Mouse (Mus musculus): ENCODE measurements around the gene Bach2. TPM values are rescaled to one million over a fixed set of nuclear protein-coding genes. Genes with fewer than 3 reads are reported as not detected.

The Bach2 gene
- polyA plus RNA-seq, 1 experiment from 2014 or later: 8.8 TPM

DNA sequence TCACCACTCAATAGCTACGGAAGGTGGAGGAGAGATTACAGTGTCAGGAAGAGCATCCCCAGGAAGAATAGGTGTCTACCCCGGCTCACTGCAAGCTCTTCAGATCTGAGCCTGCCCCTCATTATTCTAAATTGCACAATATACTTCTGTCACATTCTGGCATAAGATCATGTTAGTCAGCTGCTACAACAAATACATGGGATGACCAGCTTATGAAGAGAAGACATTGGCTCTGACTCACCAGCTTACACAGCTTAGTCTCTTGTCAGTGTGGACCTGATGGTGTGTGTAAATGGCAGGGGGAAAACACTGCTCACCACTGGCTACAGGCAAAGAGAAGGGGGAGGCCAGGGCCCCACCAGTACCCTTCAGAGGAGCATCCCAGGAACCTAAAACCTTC is 127.6 kb downstream of the Bach2 start:
- 58% methylated on average over 2 of the region's 2 CpGs for WGBS
- no peaks in the 10 kb centered on the region for H3K27me3 ChIP-seq (ENCODE audit: insufficient read depth, poor library complexity, severe bottlenecking)
- H3K9me3 ChIP-seq: no peaks in the 10 kb centered on the region
- no peak overlapping the region for H3K4me3 ChIP-seq
- no peaks in the 10 kb centered on the region for H3K36me3 ChIP-seq
- no peak for DNase-seq (ENCODE audit: low spot score)
- peak overlapping the region; percentile 67 for H3K27ac ChIP-seq
- H3K4me1 ChIP-seq: peaks cover 86% of the 10 kb centered on the region

DNA sequence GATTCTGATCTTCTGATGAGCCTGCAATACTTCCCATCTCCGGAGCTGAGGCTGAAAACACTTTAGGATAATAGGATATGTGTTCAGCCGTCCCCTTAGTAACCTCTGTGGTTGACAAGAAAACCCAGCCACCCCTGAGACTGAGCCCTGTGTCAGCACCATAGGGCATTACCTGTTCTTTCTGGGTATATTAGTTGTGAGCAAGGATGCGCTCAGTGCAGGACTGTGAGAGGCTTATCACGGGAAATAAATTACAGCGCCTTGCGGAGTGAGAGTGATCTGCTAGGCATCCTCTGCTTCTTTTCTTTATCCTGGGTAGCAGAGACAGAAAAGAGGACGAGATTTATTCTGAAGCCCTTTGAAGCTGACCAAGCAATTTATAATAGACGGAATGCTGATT is 129.7 kb downstream of the Bach2 start:
- Histone ChIP-seq H3K4me1 (peaks cover 86% of the 10 kb centered on the region), H3K9me3 (no peaks in the 10 kb centered on the region), H3K36me3 (no peaks in the 10 kb centered on the region), H3K27ac (0 out of 2 replicates have a peak overlapping the region, but pooled peaks have one; percentile 49), H3K4me3 (no peak overlapping the region), H3K27me3 (ENCODE audit: insufficient read depth, poor library complexity, severe bottlenecking) (no peaks in the 10 kb centered on the region)
- peak; percentile 63 for DNase-seq (ENCODE audit: low spot score)
- WGBS: 51% methylated on average over 8 of the region's 8 CpGs

- no peaks in the 10 kb centered on the region for H3K9me3 ChIP-seq
- DNase-seq (ENCODE audit: low spot score): peak; percentile 79
- H3K4me3 ChIP-seq: 0 out of 2 replicates have a peak overlapping the region, but pooled peaks have one; percentile 8
- H3K4me1 ChIP-seq: peaks cover 89% of the 10 kb centered on the region
- no peaks in the 10 kb centered on the region for H3K36me3 ChIP-seq
- no peaks in the 10 kb centered on the region for H3K27me3 ChIP-seq (ENCODE audit: insufficient read depth, poor library complexity, severe bottlenecking)
- WGBS: 26% methylated on average over 7 of the region's 7 CpGs
- peak overlapping the region; percentile 59 for H3K27ac ChIP-seq
These were observed 134.5 kb downstream of the Bach2 start for GRCm38 (mm10) chr4:32373085-32373484.

DNA sequence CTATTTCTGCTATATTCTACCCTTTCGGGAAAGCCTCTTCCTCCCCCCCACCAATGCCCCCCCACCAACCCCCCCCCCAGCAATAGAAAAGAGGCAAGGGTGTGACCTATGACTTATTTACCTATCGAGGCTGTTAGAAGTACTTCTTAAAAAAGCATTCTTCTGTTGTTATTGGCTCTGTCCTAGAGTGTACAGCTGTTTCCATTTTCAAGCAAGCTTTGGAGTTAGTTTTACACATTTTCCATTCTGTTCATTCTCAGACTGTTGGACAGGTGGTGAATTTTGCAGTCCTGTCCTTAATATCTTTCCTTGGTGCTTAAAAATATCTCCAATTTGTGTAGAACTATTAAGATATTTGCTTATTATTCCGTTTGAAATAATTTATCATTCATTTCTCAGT is 134.9 kb downstream of the Bach2 start:
- DNase-seq (ENCODE audit: low spot score): no peak
- WGBS: 56% methylated on average over 3 of the region's 3 CpGs
- Histone ChIP-seq H3K9me3 (no peaks in the 10 kb centered on the region), H3K27me3 (ENCODE audit: insufficient read depth, poor library complexity, severe bottlenecking) (no peaks in the 10 kb centered on the region), H3K36me3 (no peaks in the 10 kb centered on the region), H3K27ac (peak overlapping the region; percentile 59), H3K4me3 (no peak overlapping the region), H3K4me1 (peaks cover 84% of the 10 kb centered on the region)

DNA sequence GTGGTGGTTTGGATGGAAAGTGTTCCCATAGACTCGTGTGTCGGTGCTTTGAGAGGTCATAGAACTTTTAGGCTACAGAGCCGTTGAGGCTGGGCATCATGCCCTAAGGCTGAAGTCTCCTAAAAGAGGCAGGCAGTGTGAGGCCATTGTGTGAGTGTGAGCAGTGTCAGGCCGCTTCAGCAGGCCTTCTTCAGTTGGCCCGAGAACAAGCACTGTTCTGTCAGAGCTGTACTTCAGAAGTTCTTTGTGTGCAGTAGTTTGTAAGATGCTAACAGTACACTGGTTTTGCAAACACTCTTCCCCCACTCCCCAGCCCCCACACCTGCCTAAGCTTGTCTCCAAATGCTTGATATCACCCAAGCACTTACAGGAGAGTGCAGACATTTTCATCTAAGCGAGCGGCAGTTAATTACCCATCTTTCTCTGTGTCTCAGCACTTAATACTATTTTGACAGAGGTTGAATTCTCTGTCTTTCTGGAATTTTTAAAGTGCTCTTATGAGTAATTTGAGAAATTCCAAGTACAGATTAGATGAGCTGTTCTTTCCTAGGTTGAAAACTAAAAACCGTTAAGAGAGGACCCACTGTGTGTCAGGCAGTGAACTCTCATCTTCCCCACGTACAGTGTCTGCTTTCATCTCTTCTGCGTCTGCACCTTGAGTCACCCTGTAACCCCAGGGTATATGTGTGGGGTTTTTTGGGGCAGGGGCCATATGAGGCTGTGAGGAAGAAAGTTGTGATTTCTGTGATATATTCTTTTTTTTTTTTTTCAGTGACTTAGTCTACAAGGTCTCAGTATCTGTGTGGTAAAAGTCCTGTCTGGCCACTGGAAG is 136.4 kb downstream of the Bach2 start:
- Histone ChIP-seq H3K27me3 (ENCODE audit: insufficient read depth, poor library complexity, severe bottlenecking) (no peaks in the 10 kb centered on the region), H3K27ac (peak overlapping the region; percentile 32; the same call in 1 of the 2 replicates), H3K36me3 (no peaks in the 10 kb centered on the region), H3K9me3 (no peaks in the 10 kb centered on the region), H3K4me3 (no peak overlapping the region), H3K4me1 (peaks cover 70% of the 10 kb centered on the region)
- WGBS: 64% methylated on average over 10 of the region's 10 CpGs
- no peak for DNase-seq (ENCODE audit: low spot score)

- 68% methylated on average over 16 of the region's 16 CpGs for WGBS
- Histone ChIP-seq H3K4me3 (no peak overlapping the region), H3K27me3 (ENCODE audit: insufficient read depth, poor library complexity, severe bottlenecking) (no peaks in the 10 kb centered on the region), H3K36me3 (no peaks in the 10 kb centered on the region), H3K4me1 (peaks cover 60% of the 10 kb centered on the region), H3K27ac (peak overlapping the region; percentile 75), H3K9me3 (no peaks in the 10 kb centered on the region)
- DNase-seq (ENCODE audit: low spot score): peak; percentile 67
These were observed 137.3 kb downstream of the Bach2 start for GRCm38 (mm10) chr4:32375721-32376526.

GRCm38 (mm10) chr4:32376527-32376948 is 137.9 kb downstream of the Bach2 start:
- Histone ChIP-seq H3K4me3 (no peak overlapping the region), H3K27me3 (ENCODE audit: insufficient read depth, poor library complexity, severe bottlenecking) (no peaks in the 10 kb centered on the region), H3K9me3 (no peaks in the 10 kb centered on the region), H3K27ac (peak overlapping the region; percentile 75), H3K4me1 (peaks cover 57% of the 10 kb centered on the region), H3K36me3 (no peaks in the 10 kb centered on the region)
- WGBS: 56% methylated on average over 6 of the region's 6 CpGs
- peak; percentile 71 for DNase-seq (ENCODE audit: low spot score)

- H3K36me3 ChIP-seq: no peaks in the 10 kb centered on the region
- no peaks in the 10 kb centered on the region for H3K27me3 ChIP-seq (ENCODE audit: insufficient read depth, poor library complexity, severe bottlenecking)
- H3K27ac ChIP-seq: no peak overlapping the region
- WGBS: 88% methylated on average over 7 of the region's 7 CpGs
- H3K4me3 ChIP-seq: no peak overlapping the region
- no peaks in the 10 kb centered on the region for H3K9me3 ChIP-seq
- no peak for DNase-seq (ENCODE audit: low spot score)
- peaks cover 39% of the 10 kb centered on the region for H3K4me1 ChIP-seq
These were observed 140.5 kb downstream of the Bach2 start for GRCm38 (mm10) chr4:32379140-32379539.

DNA sequence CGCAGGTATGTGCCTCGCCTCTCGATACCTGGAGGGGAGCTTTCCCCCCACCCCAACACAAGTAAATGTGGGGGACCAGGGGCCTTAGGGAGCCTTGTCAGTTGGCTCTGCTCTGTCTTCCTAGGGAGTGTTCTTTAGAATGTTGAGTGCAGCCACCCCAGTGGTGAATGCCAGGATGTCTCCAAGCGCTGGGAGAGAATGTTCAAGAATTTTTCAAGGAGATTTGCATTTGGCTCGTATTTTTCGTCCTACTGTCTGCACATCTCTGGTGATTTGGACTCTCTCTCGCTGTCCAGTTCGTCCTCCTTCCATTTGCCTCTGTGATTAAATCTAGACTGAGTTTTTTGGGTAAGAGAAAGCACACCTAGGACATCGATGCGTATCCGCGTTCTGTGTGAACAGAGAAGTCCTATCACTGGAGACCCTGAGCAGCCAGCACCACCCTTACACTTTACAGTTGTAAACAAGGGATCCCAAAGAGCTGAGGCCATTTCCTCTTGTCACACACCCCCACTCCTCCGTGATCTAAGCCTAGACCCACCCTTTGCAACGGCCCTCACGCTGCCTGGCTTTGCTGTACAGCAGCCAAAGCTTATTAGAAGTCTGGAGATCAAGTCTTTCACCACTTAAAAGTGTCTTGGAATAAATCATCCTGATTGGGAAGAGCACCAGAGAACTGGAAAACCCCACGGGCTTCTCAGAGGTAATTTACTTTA is 143.2 kb downstream of the Bach2 start:
- no peaks in the 10 kb centered on the region for H3K9me3 ChIP-seq
- H3K4me3 ChIP-seq: no peak overlapping the region
- DNase-seq (ENCODE audit: low spot score): no peak
- no peaks in the 10 kb centered on the region for H3K36me3 ChIP-seq
- H3K27ac ChIP-seq: 0 out of 2 replicates have a peak overlapping the region, but pooled peaks have one; percentile 11
- H3K27me3 ChIP-seq (ENCODE audit: insufficient read depth, poor library complexity, severe bottlenecking): no peaks in the 10 kb centered on the region
- 73% methylated on average over 16 of the region's 16 CpGs for WGBS
- peaks cover 29% of the 10 kb centered on the region for H3K4me1 ChIP-seq

DNA sequence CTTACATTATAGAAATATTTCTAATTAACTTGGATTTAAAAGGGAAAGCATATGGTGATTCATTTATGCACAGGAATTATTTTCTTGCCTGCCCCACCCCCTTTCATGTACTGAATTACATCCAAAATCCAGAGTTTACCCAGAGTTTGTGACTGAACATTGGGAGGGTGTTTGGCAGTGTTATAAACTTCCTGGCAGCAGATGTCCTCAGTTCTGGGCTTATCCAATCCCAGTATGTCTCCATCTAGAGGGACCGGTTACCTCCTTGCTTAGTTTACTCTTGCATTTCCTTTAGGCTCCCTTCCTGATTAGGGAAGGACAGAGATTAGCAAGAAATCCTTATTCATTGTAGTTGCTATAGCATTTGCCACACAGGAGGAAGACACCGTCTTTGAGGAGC is 146.5 kb downstream of the Bach2 start:
- Histone ChIP-seq H3K9me3 (no peaks in the 10 kb centered on the region), H3K27ac (no peak overlapping the region), H3K36me3 (no peaks in the 10 kb centered on the region), H3K4me3 (no peak overlapping the region), H3K27me3 (ENCODE audit: insufficient read depth, poor library complexity, severe bottlenecking) (no peaks in the 10 kb centered on the region), H3K4me1 (peaks cover 50% of the 10 kb centered on the region)
- WGBS: 77% methylated on average over 2 of the region's 2 CpGs
- no peak for DNase-seq (ENCODE audit: low spot score)

GRCm38 (mm10) chr4:32385623-32386022 is 147.0 kb downstream of the Bach2 start:
- Histone ChIP-seq H3K4me1 (peaks cover 50% of the 10 kb centered on the region), H3K27me3 (ENCODE audit: insufficient read depth, poor library complexity, severe bottlenecking) (no peaks in the 10 kb centered on the region), H3K9me3 (no peaks in the 10 kb centered on the region), H3K36me3 (no peaks in the 10 kb centered on the region), H3K27ac (peak overlapping the region; percentile 23; the same call in 1 of the 2 replicates), H3K4me3 (no peak overlapping the region)
- no peak for DNase-seq (ENCODE audit: low spot score)
- WGBS: 82% methylated on average over 14 of the region's 14 CpGs

DNA sequence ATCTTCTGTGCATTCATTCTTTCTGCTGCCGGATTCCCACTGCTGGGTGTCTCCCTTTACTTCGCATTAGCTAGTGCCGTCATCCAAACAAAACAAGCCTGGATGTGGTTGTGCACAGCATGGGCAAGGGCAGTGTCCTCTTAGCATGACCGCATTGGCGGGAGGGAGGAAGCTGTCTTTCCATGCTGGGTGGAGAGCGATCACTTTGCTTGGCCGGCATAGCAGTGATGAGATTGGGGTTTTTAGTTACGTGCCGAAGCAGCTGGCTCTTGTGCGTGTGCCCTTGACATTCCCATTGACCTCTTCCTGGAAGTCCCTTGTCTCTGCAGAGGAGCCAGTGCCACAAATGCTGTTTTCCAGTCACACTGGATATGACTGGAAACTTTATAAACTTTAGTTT is 147.7 kb downstream of the Bach2 start:
- Histone ChIP-seq H3K27me3 (ENCODE audit: insufficient read depth, poor library complexity, severe bottlenecking) (no peaks in the 10 kb centered on the region), H3K4me1 (peaks cover 50% of the 10 kb centered on the region), H3K36me3 (no peaks in the 10 kb centered on the region), H3K4me3 (no peak overlapping the region), H3K9me3 (no peaks in the 10 kb centered on the region), H3K27ac (peak overlapping the region; percentile 79)
- 55% methylated on average over 10 of the region's 10 CpGs for WGBS
- DNase-seq (ENCODE audit: low spot score): no peak
